Mouse (Mus musculus) MEL (cell line): ENCODE measurements around the gene Fkbp6. TPM values are rescaled to one million over a fixed set of nuclear protein-coding genes. Genes with fewer than 3 reads are reported as not detected.

Experiments
- DNase-seq: peaks from one replicate; pipeline ENCODE4 v3.0.0; 2011; ENCODE audit warnings: low read depth, low spot score
- H3K27ac ChIP-seq: 2 replicates; pipeline ENCODE4 v1.5.1; 2012; ENCODE audit warnings: low read depth, mild to moderate bottlenecking, control low read depth, low read length, moderate library complexity; ENCODE audit not compliant: control insufficient read depth
- H3K27me3 ChIP-seq, 2 experiments: fragments of 150-350 bp in 1 of 2; sonication (generic) in 1 of 2; 2 replicates each; pipeline ENCODE4 v1.6.1; 2012; ENCODE audit warnings: low read length in 2 of 2, mild to moderate bottlenecking in 2 of 2, improper control_type of control experiment in 1 of 2, moderate library complexity in 1 of 2; ENCODE audit not compliant: insufficient read depth in 2 of 2, control insufficient read depth in 1 of 2
- H3K36me3 ChIP-seq, 2 experiments: 2 replicates each; pipeline ENCODE4 v1.6.1; 2012 to 2014; ENCODE audit warnings: low read length in 2 of 2, improper control_type of control experiment in 1 of 2, inconsistent platforms in 1 of 2, mild to moderate bottlenecking in 1 of 2; ENCODE audit not compliant: insufficient read depth in 2 of 2, control insufficient read depth in 1 of 2
- H3K4me1 ChIP-seq, 2 experiments: fragments of 150-350 bp in 1 of 2; sonication (generic) in 1 of 2; 2 replicates each; pipeline ENCODE4 v1.6.1; 2012; ENCODE audit warnings: low read length in 2 of 2, improper control_type of control experiment in 1 of 2, mild to moderate bottlenecking in 1 of 2; ENCODE audit not compliant: insufficient read depth in 2 of 2, control insufficient read depth in 1 of 2
- H3K4me3 ChIP-seq, 2 experiments: fragments of 150-350 bp in 1 of 2; sonication (generic) in 1 of 2; 2 replicates each; pipeline ENCODE4 v1.5.1; 2012; ENCODE audit warnings: low read depth in 2 of 2, low read length in 2 of 2, mild to moderate bottlenecking in 2 of 2, moderate library complexity in 2 of 2, control low read depth in 1 of 2, improper control_type of control experiment in 1 of 2; ENCODE audit not compliant: control insufficient read depth in 1 of 2, insufficient read depth in 1 of 2
- H3K79me2 ChIP-seq: 2 replicates; pipeline ENCODE4 v1.6.1; 2012; ENCODE audit warnings: mild to moderate bottlenecking, low read length, moderate library complexity; ENCODE audit not compliant: control insufficient read depth, poor library complexity, insufficient read depth
- H3K9ac ChIP-seq: 2 replicates; pipeline ENCODE4 v1.6.1; 2012; ENCODE audit warnings: low read depth, mild to moderate bottlenecking, control low read depth, low read length, moderate library complexity; ENCODE audit not compliant: control insufficient read depth, poor library complexity, severe bottlenecking
- H3K9me3 ChIP-seq: fragments of 150-350 bp; sonication (generic); replicated peaks from 2 replicates; pipeline ENCODE4 v1.6.1; 2012; ENCODE audit warnings: mild to moderate bottlenecking, low read length, improper control_type of control experiment, moderate library complexity; ENCODE audit not compliant: insufficient read depth
- CHD1 ChIP-seq: IDR thresholded peaks from 2 replicates; pipeline ENCODE4 v1.6.1; 2012; ENCODE audit warnings: low read depth, mild to moderate bottlenecking, inconsistent platforms, low read length, improper control_type of control experiment
- CTCF ChIP-seq, 3 experiments: IDR thresholded peaks in 2 of 3; conservative IDR thresholded peaks in 1 of 3; 2 replicates each; pipeline ENCODE4 v1.5.1; 2011 to 2012; ENCODE audit warnings: low read length in 3 of 3, low read depth in 2 of 3, mild to moderate bottlenecking in 2 of 3, improper control_type of control experiment in 1 of 3, inconsistent platforms in 1 of 3, mixed read lengths in 1 of 3, moderate library complexity in 1 of 3; ENCODE audit not compliant: control insufficient read depth in 1 of 3, insufficient read depth in 1 of 3, poor library complexity in 1 of 3, severe bottlenecking in 1 of 3
- E2F4 ChIP-seq: IDR thresholded peaks from 2 replicates; pipeline ENCODE4 v1.6.1; 2011; ENCODE audit warnings: low read depth, low read length, improper control_type of control experiment, borderline replicate concordance
- ELF1 ChIP-seq: IDR thresholded peaks from 2 replicates; pipeline ENCODE4 v1.6.1; 2014; ENCODE audit warnings: low read depth, mild to moderate bottlenecking, inconsistent platforms, low read length, improper control_type of control experiment, moderate library complexity
- EP300 ChIP-seq, 2 experiments: IDR thresholded peaks; 2 replicates each; pipeline ENCODE4 v1.6.1; 2011; ENCODE audit warnings: improper control_type of control experiment in 2 of 2, low read length in 2 of 2, low read depth in 1 of 2, mild to moderate bottlenecking in 1 of 2
- GABPA ChIP-seq: IDR thresholded peaks from 2 replicates; pipeline ENCODE4 v1.6.1; 2012; ENCODE audit warnings: low read depth, mild to moderate bottlenecking, inconsistent platforms, low read length, improper control_type of control experiment, moderate library complexity
- GATA1 ChIP-seq: IDR thresholded peaks from 2 replicates; pipeline ENCODE4 v1.6.1; 2011; ENCODE audit warnings: low read depth, low read length, improper control_type of control experiment
- HCFC1 ChIP-seq: IDR thresholded peaks from 2 replicates; pipeline ENCODE4 v1.6.1; 2012; ENCODE audit warnings: low read depth, mild to moderate bottlenecking, inconsistent platforms, low read length, improper control_type of control experiment, moderate library complexity
- JUND ChIP-seq: IDR thresholded peaks from 2 replicates; pipeline ENCODE4 v1.6.1; 2011; ENCODE audit warnings: low read depth, mild to moderate bottlenecking, improper control_type of control experiment, low read length
- MAX ChIP-seq: IDR thresholded peaks from 2 replicates; pipeline ENCODE4 v1.6.1; 2011; ENCODE audit warnings: low read length, improper control_type of control experiment
- MAZ ChIP-seq: IDR thresholded peaks from 2 replicates; pipeline ENCODE4 v1.6.1; 2012; ENCODE audit warnings: low read depth, mild to moderate bottlenecking, inconsistent platforms, low read length, improper control_type of control experiment
- MEF2A ChIP-seq: IDR thresholded peaks from 2 replicates; pipeline ENCODE4 v1.6.1; 2014; ENCODE audit warnings: low read depth, mild to moderate bottlenecking, inconsistent platforms, low read length, improper control_type of control experiment; ENCODE audit not compliant: poor library complexity, insufficient replicate concordance, severe bottlenecking; ENCODE audit errors: extremely low read depth
- MXI1 ChIP-seq: IDR thresholded peaks from 2 replicates; pipeline ENCODE4 v1.6.1; 2011; ENCODE audit warnings: mild to moderate bottlenecking, low read depth, low read length, improper control_type of control experiment
- MYB ChIP-seq: IDR thresholded peaks from 2 replicates; pipeline ENCODE4 v1.6.1; 2011; ENCODE audit warnings: mild to moderate bottlenecking, low read depth, low read length, improper control_type of control experiment
- MYC ChIP-seq: IDR thresholded peaks from 2 replicates; pipeline ENCODE4 v1.6.1; 2011; ENCODE audit warnings: low read depth, mild to moderate bottlenecking, low read length, improper control_type of control experiment, moderate library complexity
- NELFE ChIP-seq: IDR thresholded peaks from 2 replicates; pipeline ENCODE4 v1.6.1; 2011; ENCODE audit warnings: low read depth, low read length, improper control_type of control experiment
- NRF1 ChIP-seq: IDR thresholded peaks from 2 replicates; pipeline ENCODE4 v1.6.1; 2014; ENCODE audit warnings: low read depth, mild to moderate bottlenecking, inconsistent platforms, low read length, improper control_type of control experiment, moderate library complexity; ENCODE audit not compliant: poor library complexity, insufficient read depth, severe bottlenecking
- POLR2A ChIP-seq, 2 experiments: IDR thresholded peaks; 2 replicates each; pipeline ENCODE4 v1.6.1; 2011 to 2012; ENCODE audit warnings: low read length in 2 of 2, mild to moderate bottlenecking in 2 of 2, control low read depth in 1 of 2, improper control_type of control experiment in 1 of 2, low read depth in 1 of 2, moderate library complexity in 1 of 2; ENCODE audit not compliant: control insufficient read depth in 1 of 2, insufficient read depth in 1 of 2, poor library complexity in 1 of 2
- POLR2AphosphoS2 ChIP-seq: IDR thresholded peaks from 2 replicates; pipeline ENCODE4 v1.6.1; 2011; ENCODE audit warnings: low read length, improper control_type of control experiment
- RAD21 ChIP-seq: IDR thresholded peaks from 2 replicates; pipeline ENCODE4 v1.6.1; 2011; ENCODE audit warnings: mild to moderate bottlenecking, low read depth, low read length, improper control_type of control experiment
- SMC3 ChIP-seq: IDR thresholded peaks from 2 replicates; pipeline ENCODE4 v1.6.1; 2011; ENCODE audit warnings: low read depth, low read length, improper control_type of control experiment
- TAL1 ChIP-seq: IDR thresholded peaks from 2 replicates; pipeline ENCODE4 v1.6.1; 2012; ENCODE audit warnings: mild to moderate bottlenecking, inconsistent platforms, low read length, moderate library complexity, mixed read lengths
- TBP ChIP-seq: IDR thresholded peaks from 2 replicates; pipeline ENCODE4 v1.8.0; 2011; ENCODE audit warnings: low read depth, low read length, improper control_type of control experiment
- USF1 ChIP-seq: IDR thresholded peaks from 2 replicates; pipeline ENCODE4 v1.6.1; 2014; ENCODE audit warnings: low read depth, mild to moderate bottlenecking, inconsistent platforms, low read length, improper control_type of control experiment, moderate library complexity
- USF2 ChIP-seq, 2 experiments: IDR thresholded peaks; 2 replicates each; pipeline ENCODE4 v1.6.1; 2011 to 2012; ENCODE audit warnings: improper control_type of control experiment in 2 of 2, low read length in 2 of 2, borderline replicate concordance in 1 of 2, inconsistent platforms in 1 of 2, low read depth in 1 of 2, mild to moderate bottlenecking in 1 of 2; ENCODE audit not compliant: insufficient read depth in 1 of 2
- ZMIZ1 ChIP-seq: IDR thresholded peaks from 2 replicates; pipeline ENCODE4 v1.6.1; 2012; ENCODE audit warnings: low read depth, mild to moderate bottlenecking, inconsistent platforms, low read length, improper control_type of control experiment, moderate library complexity
- ZNF384 ChIP-seq: IDR thresholded peaks from 2 replicates; pipeline ENCODE4 v1.6.1; 2012; ENCODE audit warnings: low read depth, mild to moderate bottlenecking, inconsistent platforms, low read length, improper control_type of control experiment
- polyA plus RNA-seq, 2 experiments: library from polyadenylated mRNA; stranded (reverse) in 1 of 2; unstranded in 1 of 2; fragments of >175 nt in 1 of 2; fragments of >200 nt in 1 of 2; gene quantifications; 2 replicates each; pipeline versions ENCODE4 v1.2.1 to v1.2.4; 2012; ENCODE audit warnings: low replicate concordance in 2 of 2, low read depth in 1 of 2; ENCODE audit not compliant: insufficient read length in 2 of 2, insufficient read depth in 1 of 2, missing spikeins in 1 of 2
- total RNA-seq: library from RNA; depleted of rRNA; stranded (reverse); fragments of 300-350 nt; gene quantifications from 2 replicates; pipeline ENCODE4 v1.2.3, GENCODE M21; 2012

Fkbp6 gene
- total and polyA plus RNA-seq, 3 experiments = 0.10 to 0.19 TPM; not detected in 1

DNA sequence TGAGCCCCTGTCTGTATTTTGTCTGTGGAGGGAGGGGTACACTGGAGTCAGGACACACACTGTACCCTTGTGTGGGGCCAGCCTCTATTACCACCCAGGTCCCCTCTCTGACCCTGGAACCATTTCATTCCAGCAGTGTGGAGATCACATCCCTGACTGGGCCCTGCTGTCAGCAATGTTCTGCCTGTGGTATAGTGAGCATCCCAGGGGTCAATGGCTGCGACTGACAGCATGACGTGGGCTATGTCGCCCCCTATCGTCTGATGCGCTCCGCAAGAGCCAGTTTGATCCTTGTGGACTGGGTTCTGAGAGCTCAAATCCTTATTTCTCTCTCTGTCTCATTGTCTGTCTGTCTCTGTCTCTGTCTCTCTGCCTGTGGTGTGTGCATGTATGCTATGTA is 63.7 kb downstream of the Fkbp6 start (continued):
- TF ChIP-seq SMC3 (peak; percentile 75), RAD21 (peak; percentile 92), MYB (no peak), ZNF384 (no peak), CHD1 (no peak), HCFC1 (no peak), TBP (no peak), EP300 (IDR thresholded peaks at IDR 0.05; ENCODE audit: low read depth in 1 of 2, low read length in 2 of 2) (no peak), NELFE (no peak), MAX (no peak), JUND (no peak), POLR2A (IDR thresholded peaks at IDR 0.05; ENCODE audit: control insufficient read depth in 1 of 2, insufficient read depth in 1 of 2, low read depth in 1 of 2, low read length in 2 of 2, poor library complexity in 1 of 2) (no peak), TAL1 (no peak), MEF2A (no peak), MYC (no peak), MAZ (no peak), USF1 (no peak), E2F4 (no peak), CTCF (IDR thresholded peaks at IDR 0.05 in 2 of 3, conservative IDR thresholded peaks at IDR 0.05 in 1 of 3; ENCODE audit: control insufficient read depth in 1 of 3, insufficient read depth in 1 of 3, low read depth in 2 of 3, low read length in 3 of 3, poor library complexity in 1 of 3, severe bottlenecking in 1 of 3) (peak; percentile 83 to 89 (median 86))

DNA sequence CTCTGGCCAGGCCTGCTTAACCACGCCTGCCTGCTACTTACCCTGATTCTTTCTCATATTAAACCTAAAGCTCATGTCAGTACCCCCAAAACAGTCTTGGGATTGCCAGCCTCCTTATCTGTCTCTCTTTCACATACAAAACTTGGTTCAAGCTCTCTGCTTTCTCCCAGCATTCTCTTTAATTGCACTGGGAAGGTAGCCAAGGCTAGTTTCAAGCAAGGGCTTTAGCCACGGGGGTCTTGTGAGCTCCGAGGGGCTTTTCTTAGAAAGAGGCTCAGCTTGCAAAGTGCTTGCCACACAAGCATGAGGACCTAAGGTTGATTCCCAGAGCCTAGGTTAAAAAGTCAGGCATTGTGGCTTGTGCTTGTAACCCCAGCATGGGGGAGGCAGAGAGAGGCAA is 64.6 kb downstream of the Fkbp6 start:
- no peaks in the 10 kb centered on the region for H3K4me1 ChIP-seq
- no peak for DNase-seq
- no peaks in the 10 kb centered on the region for H3K79me2 ChIP-seq
- H3K9ac ChIP-seq = no peak overlapping the region
- no peak for TF ChIP-seq USF1
- TF ChIP-seq TBP = no peak
- no peak for TF ChIP-seq USF2 (IDR thresholded peaks at IDR 0.05; ENCODE audit: borderline replicate concordance in 1 of 2, insufficient read depth in 1 of 2, low read depth in 1 of 2, low read length in 2 of 2)
- no peak overlapping the region for H3K27ac ChIP-seq
- no peaks in the 10 kb centered on the region for H3K9me3 ChIP-seq
- no peaks in the 10 kb centered on the region for H3K36me3 ChIP-seq
- H3K27me3 ChIP-seq = peaks cover 0 to 8% of the 10 kb centered on the region in 2 experiments
- no peak overlapping the region for H3K4me3 ChIP-seq

DNA sequence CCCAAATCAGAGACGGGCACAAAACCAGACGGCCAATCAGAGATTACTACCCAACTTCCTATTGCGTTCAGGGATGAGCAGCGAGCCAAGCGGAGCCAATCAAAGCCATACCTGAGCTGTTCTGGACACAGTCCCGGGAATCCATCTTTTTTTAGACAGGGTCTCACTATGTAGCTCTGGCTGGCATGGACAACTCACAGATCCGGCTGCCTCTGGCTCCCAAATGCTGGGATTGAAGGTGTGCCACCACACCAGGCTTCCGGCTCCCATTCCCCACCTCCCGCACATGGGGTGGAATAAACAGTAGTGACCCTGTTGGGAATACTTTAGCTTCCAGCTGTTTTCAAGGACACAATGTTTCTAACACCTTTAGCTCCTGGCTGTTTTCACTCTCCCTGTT is 69.6 kb downstream of the Fkbp6 start:
- Histone ChIP-seq H3K36me3 (no peaks in the 10 kb centered on the region), H3K27me3 (peaks cover 0 to 9% of the 10 kb centered on the region in 2 experiments; a peak in 3 of 4 replicates), H3K9me3 (no peaks in the 10 kb centered on the region)
- DNase-seq = no peak
- no peak for TF ChIP-seq NRF1
- TF ChIP-seq MXI1 = no peak
- TF ChIP-seq MAX = no peak
- TF ChIP-seq MYB = no peak
- no peak for TF ChIP-seq NELFE
- TF ChIP-seq GATA1 = no peak
- TF ChIP-seq CHD1 = no peak
- no peak for TF ChIP-seq GABPA
- TF ChIP-seq JUND = no peak
- no peak for TF ChIP-seq MYC
- no peak for TF ChIP-seq POLR2A (IDR thresholded peaks at IDR 0.05; ENCODE audit: control insufficient read depth in 1 of 2, insufficient read depth in 1 of 2, low read depth in 1 of 2, low read length in 2 of 2, poor library complexity in 1 of 2)
- no peak for TF ChIP-seq ZMIZ1
- no peak for TF ChIP-seq HCFC1
- TF ChIP-seq ELF1 = no peak
- no peak for TF ChIP-seq POLR2AphosphoS2
- TF ChIP-seq, all 39 proteins: peak for 0
- Histone ChIP-seq H3K4me1 (no peaks in the 10 kb centered on the region), H3K79me2 (no peaks in the 10 kb centered on the region), H3K27ac (no peak overlapping the region), H3K9ac (no peak overlapping the region), H3K4me3 (no peak overlapping the region)
